Mouse (Mus musculus) heart, postnatal 0 days (tissue): ENCODE data around the gene Cnn2.

ENCODE experiments used
- CTCF ChIP-seq: IDR thresholded peaks from 2 replicates; pipeline ENCODE4 v1.5.1; 2016; ENCODE audit warnings: antibody characterized with exemption, control low read depth, low read depth
- EP300 ChIP-seq: IDR thresholded peaks from 2 replicates; pipeline ENCODE4 v1.6.1; 2016; ENCODE audit warnings: antibody characterized with exemption, low read depth

DNA sequence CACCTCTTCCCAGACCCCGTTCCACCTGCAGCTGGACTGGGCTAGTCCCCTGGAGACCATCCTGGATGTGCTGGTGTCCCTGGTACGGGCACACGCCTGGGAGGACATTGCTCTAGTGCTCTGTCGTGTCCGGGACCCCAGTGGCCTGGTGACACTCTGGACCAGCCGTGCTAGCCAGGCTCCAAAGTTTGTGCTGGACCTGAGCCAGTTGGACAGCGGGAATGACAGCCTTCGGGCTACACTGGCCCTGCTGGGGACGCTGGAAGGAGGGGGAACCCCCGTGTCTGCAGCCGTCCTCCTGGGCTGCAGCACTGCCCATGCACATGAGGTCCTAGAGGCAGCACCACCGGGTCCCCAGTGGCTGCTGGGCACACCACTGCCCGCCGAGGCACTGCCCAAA, 15.6 kb upstream of the Cnn2 start:
- TF ChIP-seq CTCF = no peak
- TF ChIP-seq EP300 = no peak
